Mouse (Mus musculus) adrenal gland, postnatal 36 days (tissue): ENCODE results near the gene Mapk1ip1l. TPM values are rescaled to one million over a fixed set of nuclear protein-coding genes. Genes with fewer than 3 reads are reported as not detected.

Experiments used
- DNase-seq, 2 experiments: peaks; one replicate each; pipeline ENCODE4 v3.0.0; 2021; ENCODE audit warnings: mixed read lengths in 1 of 2
- total RNA-seq, 2 experiments: library from RNA; stranded (reverse); gene quantifications; 2 replicates each; pipeline ENCODE4 v1.2.3; 2021

The Mapk1ip1l gene
- total RNA-seq, 2 experiments from 2014 or later: 79.2 to 82.5 TPM

- DNase-seq: no peak
These were observed 63.4 kb downstream of the Mapk1ip1l start for GRCm38 (mm10) chr14:47361418-47361817.

GRCm38 (mm10) chr14:47361899-47362298, 63.8 kb downstream of the Mapk1ip1l start:
- DNase-seq: no peak

GRCm38 (mm10) chr14:47364742-47365449, 66.8 kb downstream of the Mapk1ip1l start:
- DNase-seq: peak; percentile 28 to 32

GRCm38 (mm10) chr14:47366881-47367321, 68.8 kb downstream of the Mapk1ip1l start:
- peak in 1 of 2 experiments; percentile 26 for DNase-seq

- peak; percentile 32 to 33 for DNase-seq
These were observed 69.4 kb downstream of the Mapk1ip1l start, which contains the start of gene Lgals3 for GRCm38 (mm10) chr14:47367461-47367860. Gene Lgals3 (plus strand): TSS chr14:47367751.

GRCm38 (mm10) chr14:47369741-47370140, 71.7 kb downstream of the Mapk1ip1l start:
- DNase-seq: no peak

GRCm38 (mm10) chr14:47370790-47371189, 72.7 kb downstream of the Mapk1ip1l start:
- no peak for DNase-seq

- no peak for DNase-seq
These were observed 73.6 kb downstream of the Mapk1ip1l start for GRCm38 (mm10) chr14:47371689-47372088.

Other genes with a start within 250 kb of the Mapk1ip1l start
- 10 to 100 TPM; 75.6 to 78.0 TPM for gene Gch1, start 108.9 kb upstream of the Mapk1ip1l start, total RNA-seq
- 1 to 10 TPM; 1.9 to 3.0 TPM for gene Wdhd1, start 21.4 kb upstream of the Mapk1ip1l start, total RNA-seq
- gene Socs4, start 21.3 kb upstream of the Mapk1ip1l start, total RNA-seq: 10 to 100 TPM; 20.8 to 23.1 TPM
- gene Lgals3, start 69.5 kb downstream of the Mapk1ip1l start, total RNA-seq: 10 to 100 TPM in 1 of 2 experiments, 1 to 10 TPM in 1; 9.5 to 16.2 TPM
- gene Dlgap5, start 120.1 kb downstream of the Mapk1ip1l start, total RNA-seq: 1 to 10 TPM; 1.7 to 3.2 TPM
- 10 to 100 TPM; 27.5 to 38.2 TPM for gene Fbxo34, start 152.2 kb downstream of the Mapk1ip1l start, total RNA-seq